Mouse (Mus musculus): ENCODE measurements around the gene Ahcyl2.

- no peak for TF ChIP-seq CTCF (IDR thresholded peaks at IDR 0.05; ENCODE audit: low read depth, low read length)
- TF ChIP-seq POLR2A (IDR thresholded peaks at IDR 0.05; ENCODE audit: insufficient read depth, low read length) = no peak
- no peak for TF ChIP-seq EP300 (IDR thresholded peaks at IDR 0.05; ENCODE audit: insufficient read depth, low read depth, low read length)
Observed at GRCm38 (mm10) chr6:29859344-29859743, 91.5 kb downstream of the Ahcyl2 start.

All from ES-Bruce4 (cell line).